Mouse (Mus musculus) left cerebral cortex, postnatal 36 days (tissue): ENCODE data around the gene Cnot10. TPM values are rescaled to one million over a fixed set of nuclear protein-coding genes. Genes with fewer than 3 reads are reported as not detected.

Experiments
- DNase-seq, 2 experiments: peaks; one replicate each; pipeline ENCODE4 v3.0.0; 2021 to 2022; ENCODE audit warnings: low spot score in 2 of 2, mixed read lengths in 1 of 2
- intact Hi-C: fragments of 180-260 bp; cut with DNase I; formaldehyde crosslinking; loops from one replicate; pipeline ENCODE4 v1.15.1; 2025
- total RNA-seq, 2 experiments: library from RNA; stranded (reverse); gene quantifications; 2 replicates each; pipeline ENCODE4 v1.2.3; 2021

Gene Cnot10
- total RNA-seq, 2 experiments from 2014 or later = 38.2 to 51.7 TPM

- no peak for DNase-seq
- intact Hi-C loops = no loop called here
These were observed 85.5 kb downstream of the Cnot10 start for GRCm38 (mm10) chr9:114554355-114554979.

- intact Hi-C loops = no loop called here
- DNase-seq = no peak
These were observed 86.2 kb downstream of the Cnot10 start for GRCm38 (mm10) chr9:114553828-114554227.

GRCm38 (mm10) chr9:114550033-114550432, 90.0 kb downstream of the Cnot10 start:
- intact Hi-C loops = no loop called here
- no peak for DNase-seq

GRCm38 (mm10) chr9:114549117-114549516, 90.9 kb downstream of the Cnot10 start:
- DNase-seq = no peak
- intact Hi-C loops = no loop called here

GRCm38 (mm10) chr9:114548496-114548895, 91.5 kb downstream of the Cnot10 start:
- no peak for DNase-seq
- intact Hi-C loops = no loop called here

- intact Hi-C loops = no loop called here
- no peak for DNase-seq
These were observed 92.3 kb downstream of the Cnot10 start for GRCm38 (mm10) chr9:114547643-114548077.

GRCm38 (mm10) chr9:114546765-114547164, 93.2 kb downstream of the Cnot10 start:
- DNase-seq = no peak
- intact Hi-C loops = no loop called here

- intact Hi-C loops = no loop called here
- DNase-seq = no peak
These were observed 95.1 kb downstream of the Cnot10 start for GRCm38 (mm10) chr9:114544754-114545393.

GRCm38 (mm10) chr9:114543882-114544753, 95.9 kb downstream of the Cnot10 start:
- no peak for DNase-seq
- intact Hi-C loops = no loop called here

- DNase-seq = no peak
These were observed 98.7 kb downstream of the Cnot10 start for GRCm38 (mm10) chr9:114541279-114541741.

GRCm38 (mm10) chr9:114538996-114539563, 100.9 kb downstream of the Cnot10 start:
- no peak for DNase-seq
- intact Hi-C loops = no loop called here

More at GRCm38 (mm10) chr9:114541279-114541741, 98.7 kb downstream of the Cnot10 start:
- intact Hi-C loops = no loop called here

- intact Hi-C loops = no loop called here
- DNase-seq = no peak
These were observed 103.4 kb downstream of the Cnot10 start for GRCm38 (mm10) chr9:114536628-114537027.

Other genes starting within 250 kb of the Cnot10 start
- gene Crtap, start 249.5 kb downstream of the Cnot10 start, total RNA-seq = 1 to 10 TPM; 6.5 to 7.8 TPM
- 10 to 100 TPM; 24.5 to 26.5 TPM for gene Glb1, start 239.1 kb downstream of the Cnot10 start, total RNA-seq
- gene Tmppe, start 239.1 kb downstream of the Cnot10 start, total RNA-seq = 10 to 100 TPM; 10.3 to 11.5 TPM
- gene Ccr4, start 135.3 kb downstream of the Cnot10 start, total RNA-seq = not detected
- gene C130032M10Rik, start 124.5 kb downstream of the Cnot10 start, total RNA-seq = not detected
- gene Trim71, start 75.8 kb downstream of the Cnot10 start, total RNA-seq = under 1 TPM; 0.77 to 0.94 TPM
- gene Dync1li1, start 48.6 kb upstream of the Cnot10 start, total RNA-seq = 10 to 100 TPM; 91.3 to 92.5 TPM
- gene Cmtm6, start 90.9 kb upstream of the Cnot10 start, total RNA-seq = 10 to 100 TPM; 19.0 to 21.5 TPM
- 1 to 10 TPM; 3.8 to 4.0 TPM for gene Cmtm7, start 141.7 kb upstream of the Cnot10 start, total RNA-seq
- gene Cmtm8, start 204.0 kb upstream of the Cnot10 start, total RNA-seq = 1 to 10 TPM; 2.2 TPM